Mouse (Mus musculus) gastrocnemius, postnatal 36 days (tissue): ENCODE measurements at regions not wholly inside any gene's neighbourhood (a gene's known extent, or its start where the extent isn't known, plus 50 kb on each side); places are given as distances from the start of the nearest gene placed in this dataset.

Experiments
- DNase-seq, 2 experiments: peaks; one replicate each; pipeline ENCODE4 v3.0.0; 2022
- intact Hi-C: fragments of 180-260 bp; cut with DNase I; formaldehyde crosslinking; loops from one replicate; pipeline ENCODE4 v1.15.1; 2025

DNA sequence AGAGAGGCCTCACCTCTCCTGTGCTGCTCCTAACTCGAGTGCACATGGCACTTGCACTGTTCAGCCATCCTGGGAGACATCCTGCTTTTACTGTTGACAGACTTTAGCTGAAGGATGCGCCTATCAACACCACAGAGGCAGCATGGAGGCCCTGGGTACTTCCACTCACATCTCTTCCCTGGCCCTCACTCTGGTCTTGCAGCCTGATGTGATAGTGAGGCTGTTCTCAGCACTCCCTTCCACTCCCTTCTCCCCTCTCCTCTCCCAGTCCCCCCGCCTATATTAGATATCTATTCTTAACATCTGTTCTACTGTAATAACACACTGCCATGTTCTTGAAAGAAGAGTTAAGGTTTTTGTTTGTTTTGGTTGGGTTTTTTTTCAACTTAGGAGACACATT, 50.2 kb upstream of the Bod1 start:
- no peak for DNase-seq
- intact Hi-C loops, result no loop called here

DNA sequence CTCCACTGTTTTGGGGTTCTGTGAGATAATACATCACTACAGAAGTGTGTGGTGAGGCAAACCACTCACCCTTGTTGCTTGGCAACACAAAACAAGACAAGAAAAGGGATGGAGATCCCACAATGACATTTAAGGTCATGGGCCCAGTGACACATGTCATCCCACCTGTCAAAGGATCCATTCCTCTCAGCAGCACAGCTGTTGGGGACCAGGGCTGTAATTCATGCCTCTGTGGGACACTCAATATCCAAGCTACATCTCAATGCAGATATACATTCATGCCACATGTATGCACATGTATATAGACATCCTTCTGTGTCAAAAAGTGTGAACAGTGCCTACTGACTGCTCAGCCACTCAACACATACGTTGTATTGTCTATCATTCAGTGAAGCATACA, 52.8 kb upstream of the Bod1 start:
- intact Hi-C loops, result no loop called here
- no peak for DNase-seq

DNA sequence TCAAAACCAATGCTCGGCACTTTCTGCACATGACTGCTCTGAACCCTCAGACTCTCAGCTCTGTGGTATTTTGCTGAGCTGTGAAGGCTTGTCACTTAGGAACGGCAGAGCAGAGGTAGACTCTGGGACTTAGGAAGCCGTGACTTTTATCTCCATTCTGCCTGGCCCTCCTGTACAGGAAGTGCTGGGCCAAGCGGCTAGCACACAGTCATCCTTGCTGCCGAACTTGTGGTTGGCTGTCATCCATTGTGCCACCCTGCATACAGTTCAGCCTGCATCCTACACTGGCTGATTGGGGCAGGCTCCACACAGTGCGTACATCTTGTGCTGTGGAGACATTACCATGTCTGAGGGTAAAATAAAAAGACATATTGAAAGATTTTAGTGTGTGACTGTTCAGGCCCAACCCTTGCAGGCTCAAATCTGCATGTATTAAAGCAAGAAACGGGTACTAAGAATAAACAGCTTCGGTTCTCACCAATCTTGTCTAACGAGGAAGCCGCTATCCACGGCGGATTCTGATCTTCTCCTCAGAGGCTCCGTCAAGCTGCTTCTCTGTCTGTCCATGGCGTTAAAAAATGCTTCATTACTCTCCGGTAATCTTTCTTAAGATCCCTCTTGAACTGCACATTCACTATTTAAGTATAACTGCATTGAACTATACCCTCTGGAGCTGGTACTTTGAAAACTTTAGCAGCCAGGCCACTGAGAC, 54.4 kb upstream of the Bod1 start:
- intact Hi-C loops, result no loop called here
- DNase-seq, result no peak

DNA sequence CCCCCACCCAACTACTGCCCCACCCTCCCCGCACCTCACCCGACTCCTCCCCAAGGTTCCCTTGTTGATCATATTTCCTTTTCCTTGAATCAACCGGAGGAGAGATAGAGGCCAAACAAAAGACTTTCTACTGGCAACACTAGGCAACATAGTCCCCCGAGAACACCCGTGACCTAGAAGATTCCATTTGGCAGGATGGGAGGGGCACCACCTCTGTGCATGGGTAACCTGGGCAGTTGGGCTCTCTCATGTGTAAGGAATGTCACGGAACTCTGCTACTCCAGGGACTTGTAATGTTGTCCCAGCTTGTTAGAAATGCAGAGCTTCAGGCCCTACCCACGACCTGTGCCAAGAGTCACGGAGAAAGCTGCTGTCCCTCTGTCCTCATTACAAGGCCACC, 55.6 kb upstream of the Bod1 start:
- intact Hi-C loops, result no loop called here
- DNase-seq, result no peak

DNA sequence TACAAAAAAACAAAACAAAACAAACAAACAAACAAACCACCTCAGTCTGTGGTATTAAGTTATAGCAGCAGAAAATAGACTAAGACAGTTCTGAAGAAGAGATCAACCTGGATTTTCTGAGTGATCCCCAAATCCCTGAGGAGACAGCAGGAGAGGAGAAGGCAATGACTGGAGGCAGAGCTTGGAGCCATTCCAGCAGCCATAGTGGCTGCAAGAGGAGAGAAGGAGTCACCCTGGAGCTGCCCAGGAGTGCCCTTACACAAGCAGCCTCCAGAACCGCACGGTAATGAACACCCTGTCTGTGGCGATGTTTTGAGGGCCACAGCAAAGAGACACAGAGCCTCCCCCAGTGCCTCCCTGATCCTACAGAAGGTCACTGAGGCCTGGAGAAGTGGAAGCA, 58.0 kb upstream of the Bod1 start:
- intact Hi-C loops, result no loop called here
- no peak for DNase-seq

DNA sequence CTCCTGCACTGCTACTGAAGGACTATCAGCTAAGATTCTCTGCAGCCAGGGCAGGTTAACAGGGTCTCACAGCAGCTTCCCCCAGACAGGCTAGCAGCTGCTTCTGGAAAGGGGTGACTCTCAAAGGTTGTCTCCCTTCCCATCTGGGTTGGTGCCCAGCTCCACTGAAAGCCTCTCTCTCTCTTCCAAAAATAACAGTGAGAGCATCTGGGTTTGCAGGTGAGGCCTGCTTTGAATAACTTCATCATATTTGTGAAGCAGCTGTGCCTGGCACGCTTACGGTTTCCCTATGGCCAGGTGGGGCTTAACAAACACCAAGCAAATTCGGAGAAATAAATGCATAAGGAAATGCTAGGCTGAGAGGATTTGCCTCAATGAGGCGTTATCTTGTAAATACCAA, 58.5 kb upstream of the Bod1 start:
- no peak for DNase-seq
- intact Hi-C loops, result no loop called here

DNA sequence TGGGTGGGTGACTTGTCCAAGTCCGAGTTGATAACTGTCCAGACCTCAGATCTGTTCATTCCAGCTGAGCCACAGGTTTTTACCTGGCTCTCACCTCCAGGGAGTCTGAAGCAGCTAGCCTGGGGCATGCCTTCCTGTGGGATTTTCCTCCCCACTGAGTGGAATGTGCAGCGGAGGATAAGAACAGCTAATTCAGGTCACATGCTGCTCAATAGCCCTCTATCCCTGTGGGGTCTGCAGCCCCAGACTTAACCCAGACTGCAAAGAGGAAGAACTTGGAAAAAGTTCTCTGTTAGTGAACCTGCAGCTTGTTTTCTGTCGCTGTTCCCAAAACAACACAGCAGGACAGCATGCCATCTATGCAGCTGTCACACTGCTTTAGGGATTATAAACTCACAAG, 59.0 kb upstream of the Bod1 start:
- DNase-seq, result no peak

DNA sequence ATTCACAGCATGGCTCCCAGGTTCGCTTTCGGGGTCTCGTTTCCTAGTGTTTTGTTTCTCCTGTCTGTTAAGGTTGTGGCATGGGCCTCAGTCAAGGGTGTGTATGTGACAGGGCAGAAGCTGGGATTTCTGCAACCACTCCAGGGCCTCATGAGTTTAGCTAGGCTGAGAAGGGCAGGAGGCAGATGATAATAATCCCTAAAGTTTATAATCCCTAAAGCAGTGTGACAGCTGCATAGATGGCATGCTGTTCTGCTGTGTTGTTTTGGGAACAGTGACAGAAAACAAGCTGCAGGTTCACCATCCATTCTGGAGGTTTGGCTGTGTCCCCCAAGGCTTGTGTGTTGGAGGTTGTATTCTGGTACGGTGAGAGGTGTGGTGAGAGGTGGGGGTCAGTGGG, 59.8 kb upstream of the Bod1 start:
- intact Hi-C loops, result no loop called here
- DNase-seq, result no peak

More for the DNA sequence above, 59.0 kb upstream of the Bod1 start:
- intact Hi-C loops, result no loop called here

DNA sequence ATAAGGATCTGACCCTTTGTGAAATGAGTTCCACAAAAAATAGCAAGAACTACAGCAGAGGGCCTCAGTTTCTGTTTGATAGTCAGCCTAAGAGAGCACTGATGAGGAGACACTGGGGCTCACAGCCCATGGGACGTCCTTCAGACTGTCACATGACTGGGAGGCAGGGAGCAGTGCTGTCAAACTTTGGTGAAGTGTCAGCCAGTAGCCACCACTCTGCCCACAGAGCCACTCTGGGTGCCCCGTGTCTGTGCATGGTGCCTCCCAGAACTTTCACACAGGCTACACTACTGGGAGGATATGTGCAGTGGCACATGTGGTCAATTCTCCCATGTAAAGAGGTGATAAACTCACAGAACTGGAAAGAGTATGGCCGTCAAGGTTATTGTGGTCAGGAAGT, 60.7 kb upstream of the Bod1 start:
- no peak for DNase-seq
- intact Hi-C loops, result no loop called here

DNA sequence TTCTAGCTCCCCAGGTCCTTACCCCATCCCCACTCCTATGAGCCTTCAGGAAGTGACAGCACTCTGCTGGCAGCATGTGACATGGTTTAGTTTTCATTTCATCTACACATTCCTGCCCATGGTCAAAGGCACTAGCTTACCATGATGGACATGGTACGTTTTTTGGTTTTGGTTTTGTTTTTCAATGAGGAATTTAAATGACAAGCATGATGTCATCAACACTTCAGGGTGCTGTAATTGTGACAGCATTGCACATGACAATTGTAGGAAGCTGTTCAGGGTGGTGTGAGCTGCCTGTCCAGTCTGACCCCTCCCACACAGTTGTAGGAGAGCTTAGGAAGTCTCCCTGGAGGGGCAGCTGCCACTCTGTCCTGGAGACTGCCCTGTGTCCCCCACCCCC, 61.3 kb upstream of the Bod1 start:
- intact Hi-C loops, result no loop called here
- no peak for DNase-seq

DNA sequence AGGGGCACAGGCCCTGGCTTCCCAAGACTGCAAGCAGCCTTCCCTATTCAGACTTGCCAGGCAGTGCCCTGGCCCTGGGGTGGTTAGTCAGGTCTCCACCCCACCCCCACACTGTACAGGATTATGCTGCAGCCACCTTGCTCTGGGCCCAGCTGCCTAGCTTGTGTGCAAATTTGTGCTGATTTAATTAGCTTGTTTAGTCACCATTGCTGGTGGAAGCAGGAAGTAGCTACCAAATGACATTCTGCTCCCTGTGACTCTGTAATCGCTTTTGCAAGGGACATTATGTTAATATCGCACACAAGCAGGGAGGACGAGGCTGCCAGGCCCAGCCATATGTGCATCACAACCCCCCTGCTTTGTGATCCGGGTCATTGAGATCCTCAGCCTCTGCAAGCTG, 62.4 kb upstream of the Bod1 start:
- no peak for DNase-seq
- intact Hi-C loops, result no loop called here

DNA sequence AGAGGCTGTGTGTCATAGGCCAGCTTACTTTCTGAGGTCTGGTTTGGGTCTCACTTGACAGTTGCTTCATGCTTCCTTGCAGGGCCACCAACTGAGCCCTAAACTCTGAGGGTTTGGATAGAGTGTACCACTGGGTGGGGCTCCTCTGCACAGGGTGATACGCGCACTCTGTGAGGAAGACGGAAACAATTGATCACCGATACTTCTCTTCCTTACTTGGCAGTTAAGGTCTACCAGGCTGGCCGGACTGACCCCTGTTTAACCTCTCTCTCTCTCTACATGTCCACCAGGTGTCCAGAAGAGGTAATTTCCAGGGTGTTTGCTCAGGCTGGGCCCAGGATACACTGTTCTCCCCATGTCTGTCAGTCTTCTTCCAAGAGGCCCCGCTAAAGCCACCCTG, 63.6 kb upstream of the Bod1 start:
- intact Hi-C loops, result no loop called here
- no peak for DNase-seq

DNA sequence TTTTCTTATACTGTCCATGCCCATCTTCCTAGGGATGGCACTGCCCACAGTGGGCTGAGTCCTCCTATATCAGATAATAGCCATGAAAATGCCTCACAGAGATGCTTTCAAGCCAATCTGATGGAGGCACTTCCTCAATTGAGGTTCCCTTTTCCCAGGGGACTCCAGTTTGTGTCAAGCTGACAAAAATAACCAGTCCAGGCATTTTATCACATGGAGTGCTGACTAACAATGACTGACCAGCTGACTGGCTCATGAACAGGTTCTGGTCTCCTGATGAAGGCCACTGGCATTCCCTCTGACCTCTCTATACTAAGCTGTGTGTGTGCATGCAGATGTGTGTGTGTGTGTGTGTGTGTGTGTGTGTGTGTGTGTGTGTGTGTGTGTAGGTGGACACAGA, 64.4 kb upstream of the Bod1 start:
- intact Hi-C loops, result no loop called here
- no peak for DNase-seq

DNA sequence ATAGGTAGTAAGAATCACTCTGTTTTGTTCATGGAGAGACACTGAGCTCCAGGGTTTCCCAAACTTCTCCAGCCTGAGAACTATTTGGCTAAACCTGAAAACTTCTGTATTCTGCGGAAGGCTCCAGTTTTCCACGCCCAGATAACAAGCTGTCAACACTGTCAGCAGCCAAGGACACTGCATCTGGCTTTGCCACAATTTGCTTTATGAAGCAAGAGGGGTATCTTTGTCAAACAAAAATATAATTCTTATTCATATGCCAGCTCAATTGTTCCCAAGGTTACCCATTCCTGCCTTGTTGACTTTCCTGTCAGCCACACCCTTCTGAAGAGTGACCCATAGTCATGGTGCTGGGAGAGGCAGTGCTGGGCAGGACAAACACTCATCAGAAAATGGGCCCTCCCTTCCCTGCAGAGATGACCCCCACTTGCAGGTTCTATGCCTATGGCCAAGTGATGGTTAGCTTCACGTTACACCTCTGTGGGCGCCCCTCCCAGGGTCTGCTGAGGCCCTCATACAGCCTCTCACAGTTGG, 64.9 kb upstream of the Bod1 start:
- intact Hi-C loops, result no loop called here

DNA sequence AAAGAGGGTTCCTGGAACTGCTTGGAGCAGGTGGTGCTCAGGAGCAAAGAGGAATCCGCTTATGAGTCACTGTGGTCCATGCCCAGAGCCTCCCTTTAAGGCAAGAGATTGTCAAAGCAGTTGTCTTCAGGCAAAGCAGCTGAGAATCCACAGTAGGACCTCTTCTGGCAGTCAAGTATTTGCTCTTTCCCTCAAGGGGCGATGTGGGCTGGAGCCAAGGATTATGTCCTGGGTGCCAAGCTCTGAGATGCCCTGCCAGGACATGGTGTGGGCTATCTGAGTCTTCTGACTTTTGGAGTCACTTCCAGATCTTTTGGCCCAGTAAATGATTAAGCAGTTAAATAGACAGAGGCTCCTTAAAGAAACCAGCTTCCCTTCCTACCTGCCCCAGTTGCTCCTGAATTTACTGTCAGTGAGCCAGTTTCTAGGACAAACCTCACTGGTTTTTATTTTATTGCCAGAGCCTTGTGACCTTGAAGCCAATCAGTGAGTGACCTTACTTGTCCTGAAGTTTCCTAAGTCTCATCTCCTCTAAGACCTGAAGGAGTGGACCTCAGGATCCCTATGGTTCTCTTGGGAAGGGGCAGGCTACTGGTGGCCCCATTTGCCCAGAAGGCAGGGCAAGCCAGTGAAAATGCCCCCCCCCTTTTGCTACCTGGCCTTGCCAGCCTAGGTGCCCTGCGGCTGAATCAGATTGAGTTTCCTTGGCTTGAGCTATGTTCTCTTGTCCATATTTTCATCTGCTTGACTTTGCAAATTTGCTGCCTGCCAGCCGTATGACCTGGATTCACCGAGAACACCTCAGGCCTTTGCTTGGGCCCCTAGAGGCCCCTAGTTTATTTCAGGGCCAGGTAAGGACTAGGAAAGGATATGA, 66.7 kb upstream of the Bod1 start:
- intact Hi-C loops, result no loop called here
- DNase-seq, result no peak

More for the DNA sequence above, 64.9 kb upstream of the Bod1 start:
- no peak for DNase-seq

DNA sequence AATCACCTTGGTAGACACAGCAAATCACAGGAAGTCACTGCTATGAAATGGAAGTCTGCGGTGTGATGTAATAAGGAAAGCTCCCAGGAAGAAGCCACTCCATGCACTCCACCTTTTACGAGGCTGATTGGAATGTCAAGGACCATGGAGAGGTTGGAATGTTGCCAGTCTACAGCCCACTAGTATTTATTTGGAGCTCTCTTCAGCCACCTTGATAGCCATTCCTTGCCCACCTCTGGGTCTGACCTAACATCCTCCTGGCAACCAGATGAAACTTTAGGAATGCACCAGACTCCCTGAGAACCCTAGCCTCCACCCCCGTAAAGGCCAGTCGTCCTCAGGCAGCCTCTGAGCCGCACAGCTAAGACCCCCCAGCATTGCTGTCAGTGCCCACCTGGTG, 68.7 kb upstream of the Bod1 start:
- no peak for DNase-seq
- intact Hi-C loops, result no loop called here

DNA sequence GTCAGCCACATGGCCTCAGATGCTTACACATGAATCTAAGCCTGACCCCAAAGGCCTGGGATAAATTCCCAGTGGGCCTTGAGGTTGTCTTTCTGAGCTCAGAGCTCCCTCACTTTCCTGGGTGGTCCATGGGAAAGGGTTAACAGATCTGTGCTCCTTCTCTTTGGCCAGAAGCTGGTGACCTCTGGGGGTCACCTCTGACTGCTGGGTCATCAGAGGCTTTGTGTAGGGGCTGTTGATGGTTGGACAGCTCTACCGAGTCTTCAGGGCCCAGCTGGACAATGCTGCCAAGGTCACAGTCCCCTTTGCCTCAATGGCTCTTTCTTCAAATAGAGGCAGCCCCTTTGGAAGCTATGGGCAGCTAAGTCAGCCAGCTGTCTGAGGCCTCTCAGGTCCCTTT, 70.5 kb upstream of the Bod1 start:
- DNase-seq, result no peak
- intact Hi-C loops, result loop anchor here (1.0 kb wide), 1 partner anchor 264 kb away; no protein-coding TSS in a partner anchor

DNA sequence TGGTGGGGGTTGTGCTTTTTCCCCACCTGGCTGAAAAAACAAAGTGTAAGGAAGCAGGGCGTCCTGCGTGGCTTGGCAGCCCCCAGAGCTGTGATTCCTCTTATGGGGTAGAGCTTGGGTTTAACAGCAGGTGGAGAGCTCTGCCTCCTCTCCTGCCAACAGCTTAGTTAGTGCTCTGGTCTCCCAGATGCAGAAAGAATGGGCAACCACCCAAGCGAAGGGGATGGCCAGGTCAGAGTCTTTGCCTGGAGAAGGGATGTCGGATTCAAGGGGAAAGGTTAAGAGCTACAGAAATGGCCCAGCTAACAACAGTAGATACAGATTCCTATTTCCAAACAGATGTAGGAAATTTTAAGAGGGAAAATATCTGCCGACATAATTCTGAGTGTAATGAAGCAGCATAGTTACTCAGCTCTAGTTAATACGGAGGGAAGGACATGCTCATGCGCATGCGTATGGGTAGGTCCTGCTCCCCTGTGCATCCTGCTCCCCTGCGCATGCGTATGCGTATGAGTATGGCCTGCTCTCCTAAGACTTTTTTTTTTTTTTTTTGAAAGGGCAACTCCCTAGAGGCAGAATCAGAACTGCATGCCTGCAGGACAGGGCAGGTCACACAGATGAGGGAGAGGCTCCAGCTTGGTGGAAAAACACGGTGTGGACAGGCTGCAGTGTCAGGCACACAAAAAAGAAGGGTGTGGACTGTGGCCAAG, 72.5 kb upstream of the Bod1 start:
- no peak for DNase-seq

DNA sequence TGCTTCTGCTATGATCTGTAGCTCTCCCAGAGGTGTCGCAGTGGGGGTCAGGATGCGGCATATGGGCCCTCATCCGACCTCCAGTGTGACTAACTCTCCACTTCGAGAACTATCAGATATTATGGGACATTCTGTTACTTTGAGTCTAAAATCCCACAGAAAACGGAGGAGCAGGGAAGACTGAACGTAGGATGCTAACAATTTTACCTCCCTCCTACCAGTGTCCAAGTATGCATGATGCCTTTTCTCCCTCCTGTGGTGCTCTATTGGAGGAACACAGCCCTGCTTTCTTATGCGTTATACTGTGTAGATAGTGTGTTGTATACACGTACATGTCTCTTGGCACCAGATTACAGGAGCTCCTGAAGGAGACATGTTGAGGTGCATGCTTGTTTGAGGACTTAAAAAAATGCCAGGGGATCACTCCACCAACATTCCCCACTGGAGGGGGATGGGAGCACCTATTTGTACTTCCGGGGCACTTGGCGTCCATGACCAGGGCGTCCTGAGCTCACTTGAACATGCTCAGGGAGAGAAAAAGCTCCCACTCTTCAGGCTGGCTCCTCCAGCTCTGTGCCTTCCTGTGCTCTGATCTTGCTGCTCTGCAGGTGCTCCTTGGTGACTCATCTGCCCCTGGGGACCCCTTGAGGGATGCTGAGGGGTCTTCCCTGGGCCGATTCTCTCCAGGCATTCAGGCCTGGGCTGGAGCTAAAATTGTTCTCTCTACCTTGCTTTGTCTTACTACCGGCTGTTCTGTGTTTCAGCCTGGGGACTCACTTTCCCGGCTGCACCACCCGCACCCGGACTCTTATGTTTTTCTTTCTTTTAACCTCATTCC, 73.6 kb upstream of the Bod1 start:
- intact Hi-C loops, result no loop called here
- no peak for DNase-seq

More for the DNA sequence above, 72.5 kb upstream of the Bod1 start:
- intact Hi-C loops, result no loop called here

DNA sequence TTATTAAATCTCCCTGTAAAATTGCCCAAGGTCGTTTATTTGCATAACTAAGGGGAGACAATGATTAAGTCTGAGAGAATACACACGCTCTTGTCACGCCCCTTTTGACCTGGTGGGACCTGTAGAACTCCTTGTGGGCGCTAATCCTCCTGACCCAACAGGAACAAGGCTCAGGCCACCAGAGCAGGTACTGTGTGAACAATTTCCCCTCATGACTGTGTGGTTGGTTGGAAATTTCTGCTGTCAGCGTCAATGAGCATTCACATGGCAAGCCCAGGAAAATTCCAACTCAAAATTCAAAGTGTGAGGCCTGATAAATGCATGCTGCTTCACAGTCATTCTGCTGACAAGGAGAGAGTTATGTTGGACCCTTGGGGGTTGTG, 74.2 kb upstream of the Bod1 start:
- intact Hi-C loops, result no loop called here
- no peak for DNase-seq
